Mouse (Mus musculus) ES-E14 (cell line): Measurements from ENCODE around the gene Mrpl39. TPM values are rescaled to one million over a fixed set of nuclear protein-coding genes. Genes with fewer than 3 reads are reported as not detected.

ENCODE experiments used
- DNase-seq: peaks from one replicate; pipeline ENCODE4 v3.0.0-alpha.2; 2013; ENCODE audit warnings: low read depth, low spot score
- H3K27ac ChIP-seq: 2 replicates; pipeline ENCODE4 v1.5.1; 2012; ENCODE audit warnings: low read depth, mild to moderate bottlenecking, low read length, moderate library complexity, mixed read lengths; ENCODE audit not compliant: poor library complexity, insufficient read depth, severe bottlenecking
- H3K36me3 ChIP-seq: 2 replicates; pipeline ENCODE4 v1.6.1; 2012; ENCODE audit warnings: mild to moderate bottlenecking, low read length, moderate library complexity, mixed read lengths; ENCODE audit not compliant: control insufficient read depth, poor library complexity, insufficient read depth, severe bottlenecking
- H3K4me1 ChIP-seq, 2 experiments: fragments of 150-350 bp in 1 of 2; sonication (generic) in 1 of 2; 2 replicates each; pipeline ENCODE4 v1.6.1; 2012; ENCODE audit warnings: low read length in 2 of 2, mild to moderate bottlenecking in 1 of 2, mixed read lengths in 1 of 2; ENCODE audit not compliant: control insufficient read depth in 2 of 2, insufficient read depth in 2 of 2, poor library complexity in 1 of 2
- H3K4me3 ChIP-seq, 2 experiments: fragments of 150-350 bp in 1 of 2; sonication (generic) in 1 of 2; 2 replicates each; pipeline ENCODE4 v1.5.1; 2012; ENCODE audit warnings: low read length in 2 of 2, low read depth in 1 of 2, mild to moderate bottlenecking in 1 of 2, mixed read lengths in 1 of 2; ENCODE audit not compliant: insufficient read depth in 1 of 2, poor library complexity in 1 of 2, severe bottlenecking in 1 of 2
- H3K9ac ChIP-seq: 2 replicates; pipeline ENCODE4 v1.6.1; 2012; ENCODE audit warnings: low read depth, mild to moderate bottlenecking, low read length, mixed read lengths; ENCODE audit not compliant: poor library complexity, insufficient read depth, severe bottlenecking
- H3K9me3 ChIP-seq: fragments of 150-350 bp; sonication (generic); 2 replicates; pipeline ENCODE4 v1.6.1; 2012; ENCODE audit warnings: low read depth, mild to moderate bottlenecking, low read length; ENCODE audit not compliant: control insufficient read depth, insufficient read depth
- CHD2 ChIP-seq: IDR thresholded peaks from 2 replicates; pipeline ENCODE4 v1.6.1; 2014; ENCODE audit warnings: mild to moderate bottlenecking, low read depth, low read length, inconsistent platforms
- HCFC1 ChIP-seq: IDR thresholded peaks from 2 replicates; pipeline ENCODE4 v1.6.1; 2012; ENCODE audit warnings: low read length, inconsistent platforms, borderline replicate concordance; ENCODE audit not compliant: insufficient read depth
- MAFK ChIP-seq: IDR thresholded peaks from 2 replicates; pipeline ENCODE4 v1.6.1; 2014; ENCODE audit warnings: mild to moderate bottlenecking, low read depth, low read length, inconsistent platforms; ENCODE audit not compliant: insufficient read depth
- ZC3H11A ChIP-seq: IDR thresholded peaks from 2 replicates; pipeline ENCODE4 v1.6.1; 2012; ENCODE audit warnings: low read depth, mild to moderate bottlenecking, inconsistent platforms, low read length, borderline replicate concordance
- ZNF384 ChIP-seq: IDR thresholded peaks from 2 replicates; pipeline ENCODE4 v1.6.1; 2012; ENCODE audit warnings: low read depth, low read length, inconsistent platforms
- in situ Hi-C, 2 experiments: fragments of 600-800 bp; cut with MboI; formaldehyde crosslinking; loops; one replicate each; pipeline ENCODE4 v1.15.1; 2025; ENCODE audit warnings: low sequenced_read_pairs in 2 of 2, inconsistent platforms in 1 of 2; ENCODE audit not compliant: unreplicated experiment in 2 of 2
- total RNA-seq: library from RNA; depleted of rRNA; stranded (reverse); fragments of 300-350 nt; gene quantifications from 2 replicates; pipeline ENCODE4 v1.2.3, GENCODE M21; 2012

The Mrpl39 gene
- total RNA-seq, 1 experiment = 66.3 TPM

DNA sequence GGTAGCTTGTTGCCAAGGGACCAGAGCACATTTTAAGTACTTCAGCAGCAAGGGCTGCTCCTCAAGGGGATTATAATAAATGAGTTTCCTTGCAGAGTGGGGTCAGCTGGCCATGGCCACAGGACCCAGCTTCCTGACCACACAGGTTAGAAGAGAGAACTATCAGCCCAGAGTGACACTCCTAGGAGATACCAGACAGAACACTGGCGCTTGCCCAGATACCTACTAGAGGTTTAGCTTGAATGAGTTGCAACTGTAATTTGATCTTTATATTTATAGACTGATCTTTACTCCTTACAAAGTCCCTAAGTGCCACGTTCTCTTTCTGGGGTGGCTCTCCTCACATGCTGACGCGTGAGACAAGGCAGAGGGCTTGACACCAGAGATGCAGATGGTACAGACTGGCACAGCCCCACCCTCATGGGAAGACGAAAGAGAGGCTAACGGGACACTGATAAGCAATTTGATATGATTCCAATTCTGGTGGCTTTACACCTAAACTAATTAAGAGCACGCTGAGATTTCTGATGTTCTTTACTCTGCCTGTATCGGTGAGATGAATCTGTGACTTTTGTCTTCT is 30.8 kb downstream of the Mrpl39 start:
- Histone ChIP-seq H3K36me3 (no peaks in the 10 kb centered on the region), H3K4me1 (no peaks in the 10 kb centered on the region), H3K9ac (no peak overlapping the region), H3K27ac (no peak overlapping the region), H3K4me3 (no peak overlapping the region), H3K9me3 (no peaks in the 10 kb centered on the region)
- in situ Hi-C loops = no loop called here
- DNase-seq = no peak
- TF ChIP-seq MAFK (no peak), ZC3H11A (no peak), ZNF384 (no peak)

DNA sequence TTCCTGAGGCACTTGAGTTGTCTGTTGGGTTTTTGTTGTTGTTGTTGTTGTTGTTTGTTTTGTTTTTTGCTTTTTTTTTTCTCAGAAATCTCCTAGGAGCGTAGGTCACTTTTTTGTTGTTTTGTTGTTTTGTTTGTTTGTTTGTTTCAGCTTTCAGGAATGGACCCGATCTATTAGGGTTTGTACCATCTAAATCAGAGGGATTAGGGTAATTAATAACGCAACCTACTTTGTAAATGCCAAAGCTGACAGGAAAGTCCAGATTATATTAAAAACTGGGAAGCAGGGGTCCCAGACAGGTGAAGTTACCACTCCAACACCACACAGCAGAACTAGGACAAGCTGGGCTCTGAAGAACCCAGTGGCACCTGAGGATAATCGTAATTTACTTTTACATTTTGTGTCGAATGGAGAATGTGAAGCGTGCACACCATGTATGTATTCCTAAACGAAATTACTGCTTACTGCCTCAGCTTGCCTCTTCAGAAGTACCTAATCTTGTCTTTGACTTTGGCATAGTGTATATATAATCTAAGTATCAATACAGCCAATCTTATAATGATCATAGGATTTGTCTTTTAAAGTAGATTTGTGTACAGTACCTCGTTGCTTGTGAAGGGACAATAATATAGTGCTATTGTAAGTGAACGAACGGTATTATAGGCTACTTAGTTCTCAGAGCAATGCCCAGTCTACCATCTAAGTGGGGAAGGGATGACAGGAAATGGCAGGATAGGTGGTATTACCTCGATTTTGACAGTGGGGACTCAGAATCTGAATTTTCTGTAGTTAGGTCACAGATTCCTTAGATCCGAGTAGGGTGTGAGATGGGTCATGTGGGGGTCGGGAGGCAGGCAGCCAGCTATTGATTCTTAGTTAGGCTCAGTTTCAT is 31.5 kb downstream of the Mrpl39 start:
- Histone ChIP-seq H3K9me3 (no peaks in the 10 kb centered on the region), H3K36me3 (no peaks in the 10 kb centered on the region), H3K9ac (no peak overlapping the region), H3K4me1 (no peaks in the 10 kb centered on the region), H3K4me3 (peak overlapping the region in 1 of 2 experiments; percentile 72; a peak in 2 of 4 replicates), H3K27ac (no peak overlapping the region)
- TF ChIP-seq ZC3H11A (no peak), HCFC1 (no peak), MAFK (no peak), CHD2 (no peak), ZNF384 (no peak)
- no peak for DNase-seq
- in situ Hi-C loops = no loop called here

DNA sequence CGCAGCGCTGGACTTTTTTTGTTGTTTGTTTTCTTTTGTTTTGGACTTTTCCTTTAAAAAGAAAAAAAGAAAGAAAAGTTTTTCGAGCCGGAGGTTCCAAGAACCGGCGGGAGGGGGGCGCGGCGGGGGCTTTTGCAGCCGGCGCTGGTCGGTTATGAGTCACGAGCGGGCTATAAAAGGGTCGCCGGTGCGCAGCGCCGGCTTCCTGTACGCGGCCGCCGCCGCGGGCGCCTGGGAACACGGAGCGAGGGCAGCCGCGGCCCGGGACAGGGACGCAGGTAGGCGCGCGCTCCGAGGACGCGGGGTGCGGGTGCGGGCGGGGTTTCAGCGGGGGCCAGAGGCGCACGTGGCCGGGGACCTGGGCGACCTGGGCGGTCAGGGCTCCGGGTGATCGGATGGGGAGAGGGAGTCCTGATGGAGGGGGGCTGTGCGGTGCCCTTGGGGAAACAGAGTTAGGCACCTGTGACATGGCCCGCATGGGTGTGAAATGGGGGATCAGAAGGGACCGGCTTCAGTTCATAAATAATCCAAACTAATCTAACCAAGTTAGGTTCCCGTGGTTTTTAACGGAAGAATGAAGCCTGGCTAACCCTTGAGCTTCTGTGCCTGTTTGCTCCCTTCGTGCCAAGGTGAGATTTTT is 32.3 kb downstream of the Mrpl39 start:
- H3K4me3 ChIP-seq = peak overlapping the region; percentile 67 to 72
- H3K9me3 ChIP-seq = no peaks in the 10 kb centered on the region
- no peak for TF ChIP-seq HCFC1
- no peak for TF ChIP-seq CHD2
- no peak for TF ChIP-seq MAFK
- no peak for TF ChIP-seq ZNF384
- no peak for TF ChIP-seq ZC3H11A
- peak; percentile 16 for DNase-seq
- in situ Hi-C loops = no loop called here
- no peaks in the 10 kb centered on the region for H3K4me1 ChIP-seq
- no peak overlapping the region for H3K27ac ChIP-seq
- peak overlapping the region; percentile 64 for H3K9ac ChIP-seq
- H3K36me3 ChIP-seq = no peaks in the 10 kb centered on the region

DNA sequence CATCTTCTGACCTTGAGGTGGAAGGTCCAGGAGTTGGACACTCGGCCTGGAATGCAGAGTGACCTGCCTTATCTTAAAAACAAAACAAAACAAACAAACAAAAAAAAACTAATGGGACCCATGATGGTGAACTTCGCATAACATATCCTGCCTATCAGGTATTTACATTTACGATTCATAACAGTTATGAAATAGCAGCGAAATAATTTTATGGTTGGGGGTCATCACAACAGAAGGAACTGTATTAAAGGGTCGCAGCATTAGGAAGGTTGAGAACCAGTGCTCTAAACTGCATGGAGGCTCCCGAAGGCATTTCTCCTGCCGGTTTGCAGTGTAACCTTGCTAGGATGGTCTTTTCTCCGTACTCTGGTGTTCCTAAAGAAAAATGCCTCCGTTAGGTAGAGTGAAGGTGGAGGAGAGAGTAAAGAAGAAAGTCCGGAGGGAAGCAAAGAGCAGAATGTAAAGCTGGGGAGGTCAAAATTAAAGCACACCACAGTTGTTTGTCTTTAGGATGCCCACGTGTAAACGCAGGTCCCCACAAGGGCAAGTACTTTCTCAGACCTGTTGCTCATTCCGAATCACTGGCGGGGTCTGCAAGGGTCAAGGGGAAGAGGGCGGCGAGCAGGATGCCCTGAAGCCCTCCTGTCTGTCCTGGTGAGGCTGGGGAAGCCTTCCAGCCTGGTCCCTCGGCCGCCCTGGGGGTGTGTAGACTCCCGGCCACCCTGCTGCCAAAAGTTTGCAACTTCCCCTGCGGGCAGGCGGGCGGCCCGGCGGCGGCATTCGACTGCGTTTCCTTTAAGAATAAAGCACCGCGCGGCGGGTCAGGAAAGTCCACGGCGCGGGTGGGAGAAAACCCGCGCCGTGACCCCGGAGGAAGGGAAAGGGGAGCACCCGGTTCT is 33.1 kb downstream of the Mrpl39 start:
- in situ Hi-C loops = no loop called here
- peak overlapping the region; percentile 67 to 72 for H3K4me3 ChIP-seq
- peak overlapping the region; percentile 64 for H3K9ac ChIP-seq
- H3K27ac ChIP-seq = no peak overlapping the region
- no peaks in the 10 kb centered on the region for H3K9me3 ChIP-seq
- no peaks in the 10 kb centered on the region for H3K4me1 ChIP-seq
- DNase-seq = peak; percentile 19
- TF ChIP-seq ZC3H11A = no peak
- no peak for TF ChIP-seq ZNF384
- no peak for TF ChIP-seq MAFK
- TF ChIP-seq CHD2 = no peak
- TF ChIP-seq HCFC1 = no peak
- H3K36me3 ChIP-seq = no peaks in the 10 kb centered on the region
